Mouse (Mus musculus) heart, embryonic 11.5 days (tissue): ENCODE results near the gene Olfr221. TPM values are rescaled to one million over a fixed set of nuclear protein-coding genes. Genes with fewer than 3 reads are reported as not detected.
A peak's percentile ranks its signal among the peaks of the same experiment; 100 is the strongest.

Experiments used
- ATAC-seq: fragments of 200-750 bp; cut with Nextera tagmentation; replicated peaks from 2 replicates; pipeline ENCODE4 v1.8.0; 2017; ENCODE audit warnings: moderate library complexity; ENCODE audit not compliant: insufficient number of reproducible peaks, low FRiP score, low TSS enrichment
- H3K27ac ChIP-seq: fragments of 300-500 bp; sonication (generic); 2 replicates; pipeline ENCODE4 v1.5.1; 2014; ENCODE audit warnings: mild to moderate bottlenecking, low read depth, low read length
- H3K27me3 ChIP-seq: fragments of 300-500 bp; sonication (generic); 2 replicates; pipeline ENCODE4 v1.6.1; 2014; ENCODE audit warnings: mild to moderate bottlenecking, low read length, mixed read lengths; ENCODE audit not compliant: control insufficient read depth, insufficient read depth
- H3K36me3 ChIP-seq: fragments of 300-500 bp; sonication (generic); 2 replicates; pipeline ENCODE4 v1.6.1; 2014; ENCODE audit warnings: mild to moderate bottlenecking, low read length, moderate library complexity, mixed read lengths; ENCODE audit not compliant: control insufficient read depth, insufficient read depth
- H3K4me1 ChIP-seq: fragments of 300-500 bp; sonication (generic); 2 replicates; pipeline ENCODE4 v1.6.1; 2014; ENCODE audit warnings: low read length; ENCODE audit not compliant: control insufficient read depth, insufficient read depth
- H3K4me2 ChIP-seq: fragments of 300-500 bp; sonication (generic); 2 replicates; pipeline ENCODE4 v1.6.1; 2014; ENCODE audit warnings: mild to moderate bottlenecking, moderate library complexity
- H3K4me3 ChIP-seq: fragments of 300-500 bp; sonication (generic); 2 replicates; pipeline ENCODE4 v1.5.1; 2014; ENCODE audit warnings: low read depth, low read length
- H3K9ac ChIP-seq: fragments of 300-500 bp; sonication (generic); 2 replicates; pipeline ENCODE4 v1.6.1; 2014; ENCODE audit warnings: mild to moderate bottlenecking, low read depth, low read length, moderate library complexity
- H3K9me3 ChIP-seq: fragments of 300-500 bp; sonication (generic); replicated peaks from 2 replicates; pipeline ENCODE4 v1.6.1; 2016; ENCODE audit warnings: low read length; ENCODE audit not compliant: control insufficient read depth
- WGBS: fragments of 180-500 bp; shearing (Covaris S2); extraction: QIAGEN DNeasy Blood & Tissue Kit; methylation state at CpG from one replicate; pipeline ENCODE4 v1.1.7; 2014; ENCODE audit not compliant: insufficient replicate concordance; 5-methylcytosine and 5-hydroxymethylcytosine counted together
- polyA plus RNA-seq: library from polyadenylated mRNA; unstranded; fragments of >200 nt; fragmentation: Nextera tagmentation; extraction: Ambion mirVana; gene quantifications from 2 replicates; pipeline ENCODE4 v1.2.1, GENCODE M21; 2014

Olfr221 gene
- polyA plus RNA-seq, 1 experiment from 2014 or later = not detected

- Histone ChIP-seq H3K9ac (no peak overlapping the region), H3K27ac (no peak overlapping the region)
Measured at GRCm38 (mm10) chr14:52016625-52017405, 25.4 kb downstream of the Olfr221 start.

GRCm38 (mm10) chr14:52015445-52016100 lies 26.7 kb downstream of the Olfr221 start, which contains the start of gene Tmem253:
Gene Tmem253 (plus strand): TSS chr14:52015658.
- H3K4me1 ChIP-seq = peaks cover 39% of the 10 kb centered on the region
- 30% methylated on average over 6 of the region's 6 CpGs for WGBS
- peak within 1 kb of the TSS; percentile 98 for H3K27ac ChIP-seq
- no peaks in the 10 kb centered on the region for H3K36me3 ChIP-seq
- ATAC-seq = no peak
- H3K27me3 ChIP-seq = no peaks in the 10 kb centered on the region
- peak within 1 kb of the TSS; percentile 86 for H3K9ac ChIP-seq
- peak within 1 kb of the TSS; percentile 75 for H3K4me3 ChIP-seq
- H3K9me3 ChIP-seq = no peaks in the 10 kb centered on the region
- peak within 1 kb of the TSS; percentile 85 for H3K4me2 ChIP-seq

More at GRCm38 (mm10) chr14:52016625-52017405, 25.4 kb downstream of the Olfr221 start:
- H3K9me3 ChIP-seq = no peaks in the 10 kb centered on the region
- H3K36me3 ChIP-seq = no peaks in the 10 kb centered on the region
- 84% methylated on average over 13 of the region's 13 CpGs for WGBS
- H3K4me3 ChIP-seq = no peak overlapping the region
- H3K27me3 ChIP-seq = no peaks in the 10 kb centered on the region
- H3K4me2 ChIP-seq = no peak overlapping the region
- H3K4me1 ChIP-seq = peaks cover 31% of the 10 kb centered on the region
- no peak for ATAC-seq

DNA sequence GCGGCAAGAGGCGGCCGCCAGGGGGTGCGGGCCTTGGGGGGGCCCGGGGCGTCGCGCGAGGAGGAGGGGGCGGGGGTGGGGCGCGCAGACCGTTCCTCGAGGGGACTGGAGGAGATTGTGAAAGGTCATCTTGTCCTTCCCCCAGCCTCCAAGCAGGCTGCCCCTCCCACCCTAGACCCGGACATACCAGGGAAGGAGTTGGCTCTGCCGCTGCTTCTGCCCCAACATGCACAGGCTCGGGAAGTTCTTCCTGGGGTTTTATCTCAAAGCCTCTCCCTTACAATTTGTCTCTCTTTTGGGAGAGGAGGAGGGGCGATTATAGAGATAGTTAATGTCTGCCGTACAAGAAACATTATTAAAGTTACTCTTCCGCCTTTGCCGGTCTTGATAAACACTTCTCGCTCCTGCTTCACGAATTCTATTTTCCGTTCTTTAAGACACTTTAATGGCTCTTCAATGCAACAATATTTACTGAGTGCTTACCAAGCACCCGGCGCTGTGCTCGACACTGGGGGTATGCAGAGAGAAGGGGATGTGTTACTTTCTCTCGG lies 27.4 kb downstream of the Olfr221 start:
- H3K9ac ChIP-seq = peak overlapping the region; percentile 86
- peak overlapping the region; percentile 85 for H3K4me2 ChIP-seq
- no peaks in the 10 kb centered on the region for H3K27me3 ChIP-seq
- no peaks in the 10 kb centered on the region for H3K36me3 ChIP-seq
- H3K27ac ChIP-seq = peak overlapping the region; percentile 98
- peak; percentile 49 for ATAC-seq
- WGBS = 1% methylated on average over 14 of the region's 28 CpGs
- H3K4me1 ChIP-seq = peaks cover 46% of the 10 kb centered on the region
- H3K9me3 ChIP-seq = no peaks in the 10 kb centered on the region
- peak overlapping the region; percentile 75 for H3K4me3 ChIP-seq

- WGBS = 1% methylated on average over 14 of the region's 80 CpGs
- H3K36me3 ChIP-seq = peaks cover 5% of the 10 kb centered on the region; the same call in 1 of the 2 replicates
- peak overlapping the region; percentile 98 for H3K27ac ChIP-seq
- H3K27me3 ChIP-seq = no peaks in the 10 kb centered on the region
- peak overlapping the region; percentile 85 for H3K4me2 ChIP-seq
- no peaks in the 10 kb centered on the region for H3K9me3 ChIP-seq
- peak; percentile 60 for ATAC-seq
- peak overlapping the region; percentile 75 for H3K4me3 ChIP-seq
- H3K4me1 ChIP-seq = peaks cover 50% of the 10 kb centered on the region
- peak overlapping the region; percentile 86 for H3K9ac ChIP-seq
Measured at GRCm38 (mm10) chr14:52014271-52014760, 27.9 kb downstream of the Olfr221 start.

DNA sequence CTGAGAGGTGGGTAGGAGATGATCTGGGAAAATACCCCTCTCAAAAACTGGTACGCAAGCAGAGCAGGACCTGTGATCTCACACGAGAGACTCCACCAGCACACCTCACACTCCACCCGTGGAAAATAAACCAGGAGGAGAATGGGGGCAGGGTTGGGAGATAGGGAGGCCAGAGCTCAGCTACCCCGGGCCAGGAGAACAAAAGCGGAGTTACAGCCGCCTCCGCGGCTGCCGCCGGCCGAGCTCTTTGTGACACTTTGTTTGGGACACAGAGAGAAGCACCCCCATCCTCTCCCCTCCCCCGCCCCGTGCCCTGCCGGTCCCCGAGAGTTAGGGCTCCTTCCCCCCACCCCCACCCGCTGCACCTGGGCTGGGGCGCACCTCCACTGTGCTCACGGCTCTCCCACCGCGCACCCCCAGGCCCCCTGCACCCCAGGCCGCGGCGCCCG lies 28.5 kb downstream of the Olfr221 start:
- 3% methylated on average over 16 of the region's 24 CpGs for WGBS
- H3K4me1 ChIP-seq = peaks cover 50% of the 10 kb centered on the region
- no peaks in the 10 kb centered on the region for H3K9me3 ChIP-seq
- no peaks in the 10 kb centered on the region for H3K27me3 ChIP-seq
- H3K36me3 ChIP-seq = peaks cover 8% of the 10 kb centered on the region; the same call in 1 of the 2 replicates
- peak overlapping the region; percentile 85 for H3K4me2 ChIP-seq
- H3K9ac ChIP-seq = peak overlapping the region; percentile 86
- peak overlapping the region; percentile 75 for H3K4me3 ChIP-seq
- peak overlapping the region; percentile 98 for H3K27ac ChIP-seq
- no peak; the same call in 1 of the 2 replicates for ATAC-seq

DNA sequence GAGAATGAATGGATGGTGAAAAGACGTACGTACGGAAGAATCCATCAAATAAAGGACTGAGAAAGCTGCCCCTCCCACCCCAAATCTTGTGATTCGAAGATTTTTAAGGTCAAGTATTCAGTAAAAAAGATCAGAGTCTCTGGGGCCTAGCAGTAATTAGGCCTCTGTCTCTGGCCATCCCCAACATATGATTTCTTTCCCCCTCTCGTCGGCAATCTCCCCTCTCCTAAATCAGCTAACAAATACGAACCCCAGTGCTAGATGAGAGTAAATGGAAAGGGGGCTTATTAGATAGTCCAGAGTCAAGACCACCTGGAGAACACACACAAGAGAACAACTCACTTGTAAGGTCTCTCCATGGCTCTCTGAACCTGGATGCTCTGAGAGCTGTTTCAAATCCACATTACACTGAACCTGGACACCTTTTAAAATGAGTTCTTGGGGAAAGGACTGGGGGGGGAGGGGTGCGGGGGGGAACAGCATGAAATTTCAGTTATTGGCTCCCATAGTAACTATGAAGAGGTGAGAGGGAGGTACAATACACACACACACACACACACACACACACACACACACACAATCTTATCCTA lies 29.1 kb downstream of the Olfr221 start:
- H3K27ac ChIP-seq = peak overlapping the region; percentile 98
- H3K4me2 ChIP-seq = peak overlapping the region; percentile 85
- 72% methylated on average over 8 of the region's 8 CpGs for WGBS
- no peak for ATAC-seq
- peak overlapping the region; percentile 86 for H3K9ac ChIP-seq
- no peaks in the 10 kb centered on the region for H3K9me3 ChIP-seq
- H3K4me1 ChIP-seq = peaks cover 50% of the 10 kb centered on the region
- H3K27me3 ChIP-seq = no peaks in the 10 kb centered on the region
- peaks cover 14% of the 10 kb centered on the region for H3K36me3 ChIP-seq
- H3K4me3 ChIP-seq = peak overlapping the region; percentile 75

GRCm38 (mm10) chr14:52012553-52012952 lies 29.7 kb downstream of the Olfr221 start:
- no peak overlapping the region for H3K4me3 ChIP-seq
- no peak for ATAC-seq
- WGBS = 87% methylated on average over 5 of the region's 5 CpGs
- no peak overlapping the region for H3K27ac ChIP-seq
- no peaks in the 10 kb centered on the region for H3K9me3 ChIP-seq
- H3K36me3 ChIP-seq = peaks cover 14% of the 10 kb centered on the region
- no peak overlapping the region for H3K9ac ChIP-seq
- no peaks in the 10 kb centered on the region for H3K27me3 ChIP-seq
- peaks cover 50% of the 10 kb centered on the region for H3K4me1 ChIP-seq
- no peak overlapping the region for H3K4me2 ChIP-seq

DNA sequence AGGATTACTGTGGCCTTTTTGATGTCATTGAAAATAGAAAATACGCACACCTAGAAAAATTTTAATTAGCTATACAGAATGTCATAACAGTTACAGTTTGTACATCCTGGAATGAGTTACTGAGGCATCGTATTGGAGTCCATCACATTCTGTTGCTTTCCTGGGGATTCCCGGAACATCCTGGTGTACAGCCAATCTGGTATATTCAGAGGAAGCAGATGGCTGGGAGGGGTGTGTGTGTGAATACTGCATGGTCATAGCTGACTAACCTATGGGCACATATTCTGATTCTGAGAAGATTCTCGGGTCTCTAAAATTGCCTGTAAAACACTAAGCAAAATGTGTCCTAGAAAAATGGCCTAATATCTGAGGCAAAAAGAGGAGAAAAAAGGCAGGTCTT lies 30.2 kb downstream of the Olfr221 start:
- no peaks in the 10 kb centered on the region for H3K9me3 ChIP-seq
- H3K4me1 ChIP-seq = peaks cover 50% of the 10 kb centered on the region
- H3K4me2 ChIP-seq = no peak overlapping the region
- H3K4me3 ChIP-seq = no peak overlapping the region
- no peaks in the 10 kb centered on the region for H3K27me3 ChIP-seq
- no peak overlapping the region for H3K27ac ChIP-seq
- H3K36me3 ChIP-seq = peaks cover 16% of the 10 kb centered on the region
- no peak for ATAC-seq
- WGBS = 84% methylated on average over 4 of the region's 4 CpGs
- no peak overlapping the region for H3K9ac ChIP-seq
